Mouse (Mus musculus) megakaryocyte-erythroid progenitor cell, adult 5-6 weeks (primary cell): ENCODE data around the gene Endov. TPM values are rescaled to one million over a fixed set of nuclear protein-coding genes. Genes with fewer than 3 reads are reported as not detected.

Experiments
- ATAC-seq: replicated peaks from 2 replicates; pipeline ENCODE4 v1.8.0; 2016; ENCODE audit warnings: mild to moderate bottlenecking, inconsistent platforms; ENCODE audit not compliant: severe bottlenecking, poor library complexity, low FRiP score, low TSS enrichment
- total RNA-seq, 2 experiments: library from RNA; stranded (forward) in 1 of 2; stranded (reverse) in 1 of 2; fragments of 200-1000, 215-1000 nt in 1 of 2; fragments of >200 nt in 1 of 2; fragmentation: Nextera tagmentation in 1 of 2; gene quantifications; 2 replicates each; pipeline ENCODE4 v1.2.3; 2014 to 2017

The Endov gene
- total RNA-seq, 2 experiments from 2014 or later: 10.5 to 20.0 TPM

GRCm38 (mm10) chr11:119558870-119559610 is 67.9 kb downstream of the Endov start:
- no peak for ATAC-seq

Other genes with a start within 250 kb of the Endov start
- 33.7 and 44.1 TPM in 2 replicates for gene Gaa, start 223.5 kb upstream of the Endov start, total RNA-seq (2014; fragmentation: Nextera tagmentation)
- gene Gaa, start 223.5 kb upstream of the Endov start, total RNA-seq (2017): 22.6 and 34.2 TPM in 2 replicates
- gene Eif4a3, start 191.3 kb upstream of the Endov start, total RNA-seq (2014; fragmentation: Nextera tagmentation): 294 and 360 TPM in 2 replicates
- gene Eif4a3, start 191.3 kb upstream of the Endov start, total RNA-seq (2017): 206 and 229 TPM in 2 replicates
- not detected in 2 replicates for gene Card14, start 183.6 kb upstream of the Endov start, total RNA-seq (2014; fragmentation: Nextera tagmentation)
- not detected in 2 replicates for gene Card14, start 183.6 kb upstream of the Endov start, total RNA-seq (2017)
- 6.3 and 11.9 TPM in 2 replicates for gene Sgsh, start 135.8 kb upstream of the Endov start, total RNA-seq (2014; fragmentation: Nextera tagmentation)
- gene Sgsh, start 135.8 kb upstream of the Endov start, total RNA-seq (2017): 3.6 and 5.1 TPM in 2 replicates
- 1.7 and 4.4 TPM in 2 replicates for gene Slc26a11, start 135.8 kb upstream of the Endov start, total RNA-seq (2014; fragmentation: Nextera tagmentation)
- 0.65 and 1.5 TPM in 2 replicates for gene Slc26a11, start 135.8 kb upstream of the Endov start, total RNA-seq (2017)
- 87.9 and 107 TPM in 2 replicates for gene Rnf213, start 98.2 kb upstream of the Endov start, total RNA-seq (2014; fragmentation: Nextera tagmentation)
- 69.3 and 77.1 TPM in 2 replicates for gene Rnf213, start 98.2 kb upstream of the Endov start, total RNA-seq (2017)
- gene Nptx1, start 56.4 kb downstream of the Endov start, total RNA-seq (2014; fragmentation: Nextera tagmentation): not detected in 2 replicates
- gene Nptx1, start 56.4 kb downstream of the Endov start, total RNA-seq (2017): not detected in 2 replicates
- gene Rptor, start 111.6 kb downstream of the Endov start, total RNA-seq (2014; fragmentation: Nextera tagmentation): 29.6 and 36.1 TPM in 2 replicates
- 10.2 and 15.8 TPM in 2 replicates for gene Rptor, start 111.6 kb downstream of the Endov start, total RNA-seq (2017)